Mouse (Mus musculus) ES-Bruce4 (cell line): ENCODE results near the gene Timm10.

Source experiments
- CTCF ChIP-seq: IDR thresholded peaks from one replicate; pipeline ENCODE4 v1.8.1; 2011; ENCODE audit warnings: low read depth, low read length
- POLR2A ChIP-seq: IDR thresholded peaks from one replicate; pipeline ENCODE4 v1.8.1; 2011; ENCODE audit warnings: low read length; ENCODE audit not compliant: insufficient read depth

DNA sequence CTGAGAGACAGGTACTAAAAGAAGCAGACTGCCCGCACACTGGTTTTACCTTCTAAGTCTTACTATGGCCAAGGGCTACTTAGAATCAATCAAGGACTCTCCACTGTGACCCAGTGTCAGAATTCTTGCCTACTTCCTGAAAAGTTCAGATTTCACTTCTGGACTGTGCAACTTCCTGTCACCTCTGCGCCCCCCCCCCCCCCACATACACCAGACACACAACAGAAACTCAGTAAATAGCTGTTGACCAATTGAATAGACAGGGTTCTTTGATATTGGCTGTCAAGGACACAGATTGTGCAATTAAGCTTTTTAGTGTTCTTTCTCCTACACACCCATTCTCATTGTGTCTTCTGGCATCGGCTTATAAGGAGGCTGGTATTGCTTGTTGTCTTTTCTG lies 38.5 kb upstream of the Timm10 start:
- TF ChIP-seq POLR2A: no peak
- TF ChIP-seq CTCF: no peak
